Mouse (Mus musculus): ENCODE data around the gene Arf1. TPM values are rescaled to one million over a fixed set of nuclear protein-coding genes. Genes with fewer than 3 reads are reported as not detected.

Gene Arf1
- total and polyA plus RNA-seq, 3 experiments: 498 to 733 (median 509) TPM

DNA sequence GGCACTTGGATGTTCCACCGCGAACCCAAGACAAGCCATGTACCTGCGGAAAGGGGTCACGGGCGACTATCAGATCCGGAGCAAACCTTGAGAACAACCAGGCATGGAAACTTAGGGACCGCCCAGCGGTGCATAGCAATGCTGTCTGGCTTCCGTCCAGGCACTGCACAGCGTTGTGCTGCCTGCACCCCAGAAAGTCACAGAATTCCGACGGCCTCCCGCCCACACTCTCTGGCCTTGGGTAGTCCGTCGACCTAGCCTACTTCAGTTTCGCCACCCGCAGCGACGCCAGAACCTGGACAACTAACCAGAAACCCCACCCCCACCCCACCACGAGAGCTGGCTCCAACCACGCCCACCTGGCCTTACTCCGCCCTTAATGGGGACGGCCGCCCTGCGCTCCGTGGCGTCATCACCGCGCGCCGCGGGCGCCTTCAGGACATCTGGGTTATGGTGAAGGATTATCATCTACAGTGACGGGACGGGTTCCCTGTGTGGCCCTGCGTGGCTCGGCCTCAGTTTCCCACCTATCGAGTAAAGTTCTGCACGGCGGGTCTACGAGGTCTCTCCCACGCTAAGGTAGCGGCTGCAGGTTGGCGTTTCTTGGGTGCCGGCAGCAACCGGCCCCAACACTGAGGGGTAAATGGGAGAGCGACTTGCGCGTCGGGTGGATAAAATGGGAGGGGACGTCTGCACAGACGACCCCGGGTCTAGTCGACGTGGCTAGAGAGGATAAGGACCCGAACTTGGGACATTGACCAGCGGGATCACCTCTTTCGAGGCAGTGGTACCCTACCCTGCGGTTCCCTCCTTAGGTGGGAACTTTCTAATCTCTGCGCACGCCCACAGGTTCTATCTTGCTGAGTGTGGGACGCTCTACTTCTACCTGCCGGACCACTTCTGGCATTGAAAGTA lies 25.7 kb downstream of the Arf1 start, which contains the start of gene Mrpl55 (continued):
- TF ChIP-seq JUND (conservative IDR thresholded peaks at IDR 0.05; ENCODE audit: low read depth, low read length): no peak
- TF ChIP-seq MAFK (IDR thresholded peaks at IDR 0.05; ENCODE audit: insufficient replicate concordance, low read length): no peak
- peak; percentile 48; the same call in 1 of the 2 replicates for TF ChIP-seq IRF4 (IDR thresholded peaks at IDR 0.05; ENCODE audit: low read depth, low read length)
- TF ChIP-seq ETS1 (conservative IDR thresholded peaks at IDR 0.05; ENCODE audit: low read depth, low read length): no peak
- no peak for TF ChIP-seq RAD21 (IDR thresholded peaks at IDR 0.05; ENCODE audit: low read depth, low read length)
- peak; percentile 92 for TF ChIP-seq MXI1 (IDR thresholded peaks at IDR 0.05; ENCODE audit: low read depth, low read length)
- TF ChIP-seq E2F4 (IDR thresholded peaks at IDR 0.05; ENCODE audit: insufficient replicate concordance, low read depth, low read length): no peak
- TF ChIP-seq JUN (IDR thresholded peaks at IDR 0.05; ENCODE audit: insufficient read depth, low read depth, low read length): no peak

GRCm38 (mm10) chr11:59201216-59202002 lies 26.7 kb downstream of the Arf1 start:
- DNase-seq (ENCODE audit: extremely low read depth): peak; percentile 50
- Histone ChIP-seq H3K4me2 (ENCODE audit: insufficient read depth, low read depth, poor library complexity, severe bottlenecking) (peak overlapping the region; percentile 77), H3K79me2 (replicated peaks; ENCODE audit: control insufficient read depth, extremely low read depth, insufficient read depth, poor library complexity, severe bottlenecking) (peaks cover 6% of the 10 kb centered on the region), H3K27me3 (replicated peaks) (no peaks in the 10 kb centered on the region), H3K4me3 (replicated peaks in 1 of 3; ENCODE audit: low read depth in 2 of 3, low read length in 2 of 3, poor library complexity in 1 of 3) (peak overlapping the region; percentile 68 to 99 (median 77)), H3K36me3 (replicated peaks in 1 of 2; ENCODE audit: control insufficient read depth in 1 of 2, insufficient read depth in 1 of 2, low read length in 1 of 2) (peaks cover 23 to 46% of the 10 kb centered on the region in 2 experiments), H3K9ac (ENCODE audit: insufficient read depth, low read depth) (peak overlapping the region; percentile 67), H3K4me1 (ENCODE audit: control insufficient read depth in 1 of 2, insufficient read depth in 2 of 2) (peaks cover 4 to 18% of the 10 kb centered on the region in 2 experiments), H3K9me3 (replicated peaks; ENCODE audit: low read length) (no peaks in the 10 kb centered on the region), H3K27ac (ENCODE audit: insufficient read depth, low read depth) (no peak overlapping the region)
- in situ Hi-C loops (cut with MboI; ENCODE audit: low pct_ligation_motif_present, low pct_unique_long_range_greater_than_20kb, low sequenced_read_pairs) (loop anchor here (5.0 kb wide), 1 partner anchor 34 kb away; no protein-coding TSS in a partner anchor), dilution Hi-C loops (cut with MboI; ENCODE audit: extremely low pct_ligation_motif_present, extremely low pct_unique_long_range_greater_than_20kb, low sequenced_read_pairs) (no loop called here)
- TF ChIP-seq IRF4 (IDR thresholded peaks at IDR 0.05; ENCODE audit: low read depth, low read length) (no peak; the same call in 1 of the 2 replicates), ETS1 (conservative IDR thresholded peaks at IDR 0.05; ENCODE audit: low read depth, low read length) (no peak), POLR2AphosphoS2 (IDR thresholded peaks at IDR 0.05; ENCODE audit: low read depth, low read length) (no peak), NRF1 (IDR thresholded peaks at IDR 0.05; ENCODE audit: low read depth, low read length) (no peak), ZC3H11A (IDR thresholded peaks at IDR 0.05; ENCODE audit: low read depth, low read length) (no peak), RAD21 (IDR thresholded peaks at IDR 0.05; ENCODE audit: low read depth, low read length) (no peak), CHD1 (IDR thresholded peaks at IDR 0.05; ENCODE audit: low read depth, low read length) (no peak), POLR2A (IDR thresholded peaks at IDR 0.05; ENCODE audit: low read depth, low read length) (no peak), KAT2A (IDR thresholded peaks at IDR 0.05; ENCODE audit: insufficient replicate concordance, low read length) (no peak), MAX (IDR thresholded peaks at IDR 0.05; ENCODE audit: low read length) (no peak), MEF2A (IDR thresholded peaks at IDR 0.05; ENCODE audit: borderline replicate concordance, low read depth, low read length) (no peak), MXI1 (IDR thresholded peaks at IDR 0.05; ENCODE audit: low read depth, low read length) (no peak), ELF1 (IDR thresholded peaks at IDR 0.05; ENCODE audit: low read depth, low read length) (no peak), GABPA (IDR thresholded peaks at IDR 0.05; ENCODE audit: insufficient replicate concordance, low read depth, low read length) (no peak), MAFK (IDR thresholded peaks at IDR 0.05; ENCODE audit: insufficient replicate concordance, low read length) (no peak), RCOR1 (conservative IDR thresholded peaks at IDR 0.05; ENCODE audit: low read depth, low read length) (no peak), NELFE (IDR thresholded peaks at IDR 0.05; ENCODE audit: low read depth, low read length) (no peak), EP300 (IDR thresholded peaks at IDR 0.05; ENCODE audit: low read length) (no peak), SMC3 (IDR thresholded peaks at IDR 0.05; ENCODE audit: low read depth, low read length) (no peak)
